Mouse (Mus musculus): Measurements from ENCODE around the gene Shisa4. TPM values are rescaled to one million over a fixed set of nuclear protein-coding genes. Genes with fewer than 3 reads are reported as not detected.

The Shisa4 gene
- polyA plus RNA-seq, 1 experiment from 2014 or later = 25.0 TPM

DNA sequence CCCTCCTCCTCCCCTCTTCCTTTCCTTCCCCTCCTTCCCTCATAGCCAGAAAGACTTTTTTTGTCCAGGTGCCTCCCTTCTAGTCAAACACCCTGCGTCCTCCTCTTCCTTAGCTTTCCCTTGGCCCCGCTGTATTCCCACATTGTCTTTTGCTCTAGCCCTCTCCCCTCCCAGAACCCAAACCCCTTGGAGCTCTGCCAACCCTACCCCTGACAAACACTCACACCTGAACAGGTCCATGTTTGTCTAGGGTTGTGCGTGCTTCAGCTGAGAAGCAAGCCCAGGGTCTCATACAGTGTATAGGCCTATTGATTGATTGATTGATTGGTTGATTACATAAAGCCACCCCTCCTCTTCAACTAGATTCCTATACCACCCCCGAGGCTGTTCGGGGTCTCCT lies 5.6 kb downstream of the Shisa4 start:
- WGBS = 64% methylated on average over 5 of the region's 5 CpGs
- TF ChIP-seq EP300 (optimal IDR thresholded peaks at IDR 0.05) (no peak), CTCF (IDR thresholded peaks at IDR 0.05; ENCODE audit: low read depth) (no peak)
- Histone ChIP-seq H3K36me3 (ENCODE audit: control insufficient read depth, insufficient read depth, low read length) (no peaks in the 10 kb centered on the region), H3K9me3 (ENCODE audit: control insufficient read depth, low read length) (no peaks in the 10 kb centered on the region), H3K4me2 (replicated peaks; ENCODE audit: low read depth) (no peak overlapping the region), H3K27me3 (ENCODE audit: control insufficient read depth, insufficient read depth, low read length) (no peaks in the 10 kb centered on the region), H3K4me3 (ENCODE audit: low read depth, low read length) (no peak overlapping the region), H3K9ac (ENCODE audit: low read length) (no peak overlapping the region), H3K4me1 (replicated peaks; ENCODE audit: control insufficient read depth, insufficient read depth) (no peaks in the 10 kb centered on the region), H3K27ac (replicated peaks) (no peak overlapping the region)
- DNase-seq (ENCODE audit: low spot score) (no peak), ATAC-seq (ENCODE audit: low FRiP score, low TSS enrichment) (no peak)

DNA sequence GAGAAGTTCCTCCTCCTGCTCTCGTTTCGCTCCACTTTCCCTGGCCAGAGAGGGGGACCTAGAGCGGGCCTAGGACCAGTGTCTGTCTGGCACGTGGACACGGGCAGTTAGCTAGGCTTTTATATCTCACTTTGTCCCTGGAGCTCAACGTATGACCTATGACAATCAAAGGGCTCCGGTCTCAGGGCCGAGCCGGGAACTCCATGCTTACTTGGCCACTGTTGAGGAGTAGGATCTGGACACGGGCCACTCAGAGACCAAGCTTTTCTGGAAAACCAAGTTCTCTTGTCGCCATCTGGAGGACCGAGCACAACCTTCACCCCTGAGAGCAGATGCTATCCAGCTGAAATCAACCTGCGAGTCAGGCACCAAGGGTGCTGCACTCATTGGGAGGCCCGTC lies 6.1 kb downstream of the Shisa4 start:
- H3K9me3 ChIP-seq (ENCODE audit: control insufficient read depth, low read length) = no peaks in the 10 kb centered on the region
- peak; percentile 72 for DNase-seq (ENCODE audit: low spot score)
- TF ChIP-seq EP300 (optimal IDR thresholded peaks at IDR 0.05) = no peak
- peak; percentile 72 for TF ChIP-seq CTCF (IDR thresholded peaks at IDR 0.05; ENCODE audit: low read depth)
- no peaks in the 10 kb centered on the region for H3K27me3 ChIP-seq (ENCODE audit: control insufficient read depth, insufficient read depth, low read length)
- H3K4me3 ChIP-seq (ENCODE audit: low read depth, low read length) = peak overlapping the region; percentile 40
- H3K9ac ChIP-seq (ENCODE audit: low read length) = 0 out of 2 replicates have a peak overlapping the region, but pooled peaks have one; percentile 57
- peak; percentile 27; the same call in 1 of the 2 replicates for ATAC-seq (ENCODE audit: low FRiP score, low TSS enrichment)
- H3K27ac ChIP-seq (replicated peaks) = 0 out of 2 replicates have a peak overlapping the region, but pooled peaks have one; percentile 40
- no peaks in the 10 kb centered on the region for H3K36me3 ChIP-seq (ENCODE audit: control insufficient read depth, insufficient read depth, low read length)
- peak overlapping the region; percentile 78 for H3K4me2 ChIP-seq (replicated peaks; ENCODE audit: low read depth)
- no peaks in the 10 kb centered on the region for H3K4me1 ChIP-seq (replicated peaks; ENCODE audit: control insufficient read depth, insufficient read depth)
- WGBS = 7% methylated on average over 14 of the region's 14 CpGs

DNA sequence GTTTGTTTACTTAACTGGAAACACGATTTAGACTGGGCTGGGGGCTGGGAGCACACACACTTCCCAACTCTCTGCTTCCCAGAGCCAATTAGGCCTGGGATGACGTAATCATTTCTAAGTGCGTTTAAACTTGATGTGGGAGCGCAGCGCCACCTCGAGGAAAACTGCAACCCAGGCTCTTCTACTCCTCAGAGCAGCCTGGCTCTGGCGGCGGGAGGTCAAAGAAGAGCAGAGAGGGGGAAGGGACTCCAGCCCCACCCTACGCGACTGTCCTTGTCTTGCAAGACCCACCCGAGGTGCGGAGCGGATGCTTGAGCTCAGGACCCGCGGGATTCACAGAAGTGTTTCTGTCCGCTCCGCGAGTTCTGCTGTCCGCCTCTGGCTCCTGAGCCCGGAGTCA lies 6.8 kb downstream of the Shisa4 start:
- DNase-seq (ENCODE audit: low spot score) (peak; percentile 90), ATAC-seq (ENCODE audit: low FRiP score, low TSS enrichment) (peak; percentile 75)
- Histone ChIP-seq H3K4me3 (ENCODE audit: low read depth, low read length) (peak overlapping the region; percentile 40), H3K9ac (ENCODE audit: low read length) (peak overlapping the region; percentile 57), H3K36me3 (ENCODE audit: control insufficient read depth, insufficient read depth, low read length) (no peaks in the 10 kb centered on the region), H3K27ac (replicated peaks) (no peak overlapping the region), H3K27me3 (ENCODE audit: control insufficient read depth, insufficient read depth, low read length) (no peaks in the 10 kb centered on the region), H3K9me3 (ENCODE audit: control insufficient read depth, low read length) (no peaks in the 10 kb centered on the region), H3K4me2 (replicated peaks; ENCODE audit: low read depth) (peak overlapping the region; percentile 78), H3K4me1 (replicated peaks; ENCODE audit: control insufficient read depth, insufficient read depth) (no peaks in the 10 kb centered on the region)
- WGBS = 4% methylated on average over 20 of the region's 20 CpGs
- TF ChIP-seq CTCF (IDR thresholded peaks at IDR 0.05; ENCODE audit: low read depth) (peak; percentile 95), EP300 (optimal IDR thresholded peaks at IDR 0.05) (no peak)

DNA sequence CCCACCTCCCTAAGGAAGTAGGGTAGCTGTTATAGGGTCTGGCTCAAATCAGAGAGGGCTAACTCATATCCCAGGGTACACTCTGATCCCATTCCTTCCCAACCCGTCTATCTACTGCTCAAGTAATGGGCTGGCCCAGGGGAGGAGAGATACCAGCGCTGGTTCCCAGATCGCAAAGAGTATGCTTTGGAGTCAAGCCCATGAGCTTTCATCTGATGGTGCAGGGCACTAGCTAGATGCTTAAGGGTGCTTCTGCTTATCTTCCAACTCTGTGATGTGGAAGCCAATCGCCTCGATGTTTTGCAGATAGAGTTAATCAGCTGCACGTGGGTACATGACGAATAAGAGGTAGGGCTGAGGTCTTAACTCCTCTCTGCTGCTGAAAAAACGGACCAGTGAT lies 7.4 kb downstream of the Shisa4 start:
- no peak overlapping the region for H3K4me2 ChIP-seq (replicated peaks; ENCODE audit: low read depth)
- no peak overlapping the region for H3K9ac ChIP-seq (ENCODE audit: low read length)
- H3K4me1 ChIP-seq (replicated peaks; ENCODE audit: control insufficient read depth, insufficient read depth) = no peaks in the 10 kb centered on the region
- WGBS = 55% methylated on average over 8 of the region's 8 CpGs
- TF ChIP-seq EP300 (optimal IDR thresholded peaks at IDR 0.05) (no peak), CTCF (IDR thresholded peaks at IDR 0.05; ENCODE audit: low read depth) (no peak)
- H3K27me3 ChIP-seq (ENCODE audit: control insufficient read depth, insufficient read depth, low read length) = no peaks in the 10 kb centered on the region
- DNase-seq (ENCODE audit: low spot score) = no peak
- ATAC-seq (ENCODE audit: low FRiP score, low TSS enrichment) = no peak
- H3K4me3 ChIP-seq (ENCODE audit: low read depth, low read length) = no peak overlapping the region
- H3K36me3 ChIP-seq (ENCODE audit: control insufficient read depth, insufficient read depth, low read length) = no peaks in the 10 kb centered on the region
- no peaks in the 10 kb centered on the region for H3K9me3 ChIP-seq (ENCODE audit: control insufficient read depth, low read length)
- peak overlapping the region; percentile 45; the same call in 1 of the 2 replicates for H3K27ac ChIP-seq (replicated peaks)

DNA sequence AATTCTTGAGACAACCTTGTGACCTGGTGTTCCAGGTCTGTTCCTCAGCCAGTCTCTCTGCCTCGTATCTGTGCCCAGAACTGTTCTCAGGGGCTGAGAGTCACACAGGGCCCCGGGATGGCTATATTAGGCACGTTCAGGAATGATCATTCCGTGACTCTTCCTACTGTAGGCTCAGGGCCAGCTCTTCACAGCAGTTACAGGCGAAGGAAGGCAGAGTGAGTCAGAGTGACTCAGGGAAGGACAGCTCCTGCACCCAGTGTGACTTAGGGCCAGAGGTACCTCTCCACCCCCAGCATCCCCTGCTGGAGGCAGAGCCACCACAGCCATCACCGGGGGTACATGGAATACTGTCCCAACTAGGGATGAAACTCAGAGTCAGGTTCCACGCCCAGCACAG lies 8.0 kb downstream of the Shisa4 start:
- TF ChIP-seq CTCF (IDR thresholded peaks at IDR 0.05; ENCODE audit: low read depth) (peak; percentile 11; the same call in 1 of the 2 replicates), EP300 (optimal IDR thresholded peaks at IDR 0.05) (no peak)
- Histone ChIP-seq H3K4me2 (replicated peaks; ENCODE audit: low read depth) (no peak overlapping the region), H3K9ac (ENCODE audit: low read length) (0 out of 2 replicates have a peak overlapping the region, but pooled peaks have one; percentile 23), H3K27me3 (ENCODE audit: control insufficient read depth, insufficient read depth, low read length) (no peaks in the 10 kb centered on the region), H3K4me1 (replicated peaks; ENCODE audit: control insufficient read depth, insufficient read depth) (no peaks in the 10 kb centered on the region), H3K4me3 (ENCODE audit: low read depth, low read length) (no peak overlapping the region), H3K9me3 (ENCODE audit: control insufficient read depth, low read length) (no peaks in the 10 kb centered on the region), H3K36me3 (ENCODE audit: control insufficient read depth, insufficient read depth, low read length) (no peaks in the 10 kb centered on the region), H3K27ac (replicated peaks) (peak overlapping the region; percentile 45; the same call in 1 of the 2 replicates)
- 45% methylated on average over 7 of the region's 7 CpGs for WGBS
- no peak for ATAC-seq (ENCODE audit: low FRiP score, low TSS enrichment)
- no peak for DNase-seq (ENCODE audit: low spot score)

DNA sequence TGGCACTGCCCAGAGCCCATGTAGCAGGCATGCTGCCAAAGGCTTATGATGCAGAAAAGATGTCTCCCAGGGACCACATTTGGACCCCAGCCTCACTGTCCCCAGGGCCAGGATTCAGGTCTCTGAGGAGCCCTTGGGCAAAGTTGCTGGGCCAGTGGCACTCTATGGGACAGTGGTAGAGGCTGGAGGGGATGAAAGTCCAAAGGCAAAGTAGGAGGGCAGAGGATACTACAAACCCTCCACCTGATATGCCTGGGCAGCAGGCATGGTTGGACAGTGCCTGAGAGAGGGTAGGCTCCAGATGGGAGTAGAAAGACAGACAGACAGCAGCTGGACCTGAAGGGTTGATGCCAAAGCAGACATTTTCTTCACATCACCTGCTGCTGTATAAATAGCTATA lies 8.7 kb downstream of the Shisa4 start:
- Histone ChIP-seq H3K4me2 (replicated peaks; ENCODE audit: low read depth) (no peak overlapping the region), H3K27ac (replicated peaks) (peak overlapping the region; percentile 45), H3K27me3 (ENCODE audit: control insufficient read depth, insufficient read depth, low read length) (no peaks in the 10 kb centered on the region), H3K36me3 (ENCODE audit: control insufficient read depth, insufficient read depth, low read length) (no peaks in the 10 kb centered on the region), H3K9me3 (ENCODE audit: control insufficient read depth, low read length) (no peaks in the 10 kb centered on the region), H3K4me3 (ENCODE audit: low read depth, low read length) (no peak overlapping the region), H3K4me1 (replicated peaks; ENCODE audit: control insufficient read depth, insufficient read depth) (no peaks in the 10 kb centered on the region), H3K9ac (ENCODE audit: low read length) (no peak overlapping the region)
- TF ChIP-seq EP300 (optimal IDR thresholded peaks at IDR 0.05) (no peak), CTCF (IDR thresholded peaks at IDR 0.05; ENCODE audit: low read depth) (no peak)
- ATAC-seq (ENCODE audit: low FRiP score, low TSS enrichment) = no peak
- DNase-seq (ENCODE audit: low spot score) = no peak

Data from stomach, postnatal 0 days (tissue).